Mouse (Mus musculus): ENCODE results near the gene Pik3cb. TPM values are rescaled to one million over a fixed set of nuclear protein-coding genes. Genes with fewer than 3 reads are reported as not detected.
A peak's percentile ranks its signal among the peaks of the same experiment; 100 is the strongest.

Pik3cb gene
- polyA plus RNA-seq (2012; rRNA removed): 6.4 and 11.1 TPM in 2 replicates

DNA sequence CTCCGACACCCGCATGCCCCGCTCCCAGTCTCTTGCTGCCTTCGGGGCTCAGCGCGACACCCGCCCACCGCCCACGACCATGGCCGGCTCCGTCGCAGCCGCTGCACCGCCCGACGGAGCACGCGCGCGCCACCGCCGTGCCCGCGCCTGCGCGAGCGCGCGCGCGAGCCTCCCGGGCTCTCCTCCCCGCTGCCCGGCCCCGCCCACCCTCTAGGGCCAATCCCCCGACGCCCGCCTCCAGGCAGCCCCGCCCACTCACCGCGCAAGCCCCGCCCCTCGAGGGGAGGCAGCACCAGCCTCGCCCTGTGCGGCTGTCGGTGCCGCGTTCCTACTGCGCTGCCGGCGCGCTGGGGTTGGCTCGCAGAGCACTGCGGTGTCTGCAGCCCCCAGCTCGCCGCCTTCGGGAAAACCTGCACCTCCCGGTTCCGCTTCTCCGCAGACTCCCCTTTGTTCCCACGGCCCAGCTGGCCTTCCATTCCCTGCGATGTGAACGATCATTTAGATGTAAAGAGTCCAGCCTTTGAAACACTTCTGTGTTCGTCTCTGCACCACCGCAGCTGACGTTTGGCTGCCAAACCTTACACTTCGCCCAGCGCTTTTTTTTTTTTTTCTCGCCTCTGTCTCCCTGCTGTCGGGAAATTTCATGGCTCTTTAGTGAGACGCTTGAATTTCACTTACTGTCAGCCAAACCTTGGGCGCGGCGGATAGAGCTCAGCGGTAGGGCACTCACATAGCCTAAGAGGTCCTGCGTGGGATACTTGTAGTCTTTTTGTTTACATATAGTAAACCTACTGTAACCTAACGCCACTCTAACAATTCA lies at the start of gene Pik3cb:
Pik3cb (minus strand) TSS at position 559 of the 820 bp plus-strand sequence.
- DNase-seq: peak; percentile 97
- WGBS: under 1% methylated on average over 71 of the region's 77 CpGs
- Histone ChIP-seq H3K4me1 (ENCODE audit: control insufficient read depth, insufficient read depth, low read length) (peaks cover 7% of the 10 kb centered on the region), H3K4me3 (replicated peaks; ENCODE audit: extremely low read depth, low read depth, low read length) (peak within 1 kb of the TSS; percentile 97)
- TF ChIP-seq POLR2A (IDR thresholded peaks at IDR 0.05; ENCODE audit: borderline replicate concordance, extremely low read depth, low read depth, low read length): no peak; the same call in 1 of the 2 replicates
- TF ChIP-seq CTCF (IDR thresholded peaks at IDR 0.05; ENCODE audit: insufficient read depth, low read length): no peak

DNA sequence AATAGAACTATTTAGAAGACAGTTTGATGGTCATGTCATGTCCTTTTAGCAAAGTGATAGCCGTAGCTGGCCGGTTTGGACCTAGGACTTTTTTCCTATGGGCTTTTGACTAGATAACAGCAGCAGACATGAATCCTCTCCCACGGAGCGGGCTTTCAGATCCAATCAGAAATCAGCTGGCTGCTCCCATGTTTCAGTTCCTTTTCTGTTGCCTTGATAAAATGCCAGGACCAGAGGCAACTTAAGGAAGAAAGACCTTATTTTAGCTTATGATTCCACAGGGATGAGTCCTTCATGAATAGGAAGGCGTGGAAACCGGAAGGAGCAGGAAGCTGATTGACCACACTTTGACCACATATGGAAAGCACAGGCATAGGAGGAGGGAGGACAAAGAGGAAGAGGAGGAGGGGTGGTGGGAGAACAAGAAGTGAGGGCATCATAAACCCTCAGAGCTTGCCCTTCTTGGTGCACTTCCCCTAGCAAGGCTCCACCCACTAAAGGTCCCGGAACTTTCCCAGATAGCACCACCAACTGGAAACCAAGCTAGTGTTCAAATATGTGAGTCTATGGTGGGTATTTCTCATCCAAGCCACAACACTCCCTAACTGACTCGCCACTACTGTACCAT lies 42.7 kb upstream of the Pik3cb start:
- TF ChIP-seq CTCF (IDR thresholded peaks at IDR 0.05; ENCODE audit: insufficient read depth, low read length) (no peak), POLR2A (IDR thresholded peaks at IDR 0.05; ENCODE audit: borderline replicate concordance, extremely low read depth, low read depth, low read length) (no peak)
- no peaks in the 10 kb centered on the region for H3K4me1 ChIP-seq (ENCODE audit: control insufficient read depth, insufficient read depth, low read length)
- no peak for DNase-seq
- 66% methylated on average over 8 of the region's 8 CpGs for WGBS
- no peak overlapping the region for H3K4me3 ChIP-seq (replicated peaks; ENCODE audit: extremely low read depth, low read depth, low read length)

DNA sequence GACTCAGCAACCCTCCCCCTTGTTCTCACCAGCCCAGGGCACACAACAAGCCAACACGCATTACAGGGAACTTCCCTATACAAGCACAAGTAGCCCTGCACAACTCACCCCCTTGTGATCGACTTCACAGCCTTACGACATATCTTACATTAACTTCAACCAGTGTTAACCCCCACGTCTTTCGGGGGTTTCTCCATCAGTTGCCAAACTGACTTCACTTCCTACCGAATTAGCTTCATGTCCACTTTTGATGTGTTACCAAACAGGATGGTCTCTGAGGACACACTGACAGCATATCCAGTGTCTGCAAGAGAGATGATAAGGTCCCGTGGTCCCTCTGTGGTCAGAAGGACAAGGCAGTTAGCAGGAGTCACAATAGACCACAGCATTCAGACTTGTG lies 41.7 kb upstream of the Pik3cb start:
- no peak for DNase-seq
- 76% methylated on average over 7 of the region's 7 CpGs for WGBS
- no peak overlapping the region for H3K4me3 ChIP-seq (replicated peaks; ENCODE audit: extremely low read depth, low read depth, low read length)
- H3K4me1 ChIP-seq (ENCODE audit: control insufficient read depth, insufficient read depth, low read length): no peaks in the 10 kb centered on the region
- TF ChIP-seq CTCF (IDR thresholded peaks at IDR 0.05; ENCODE audit: insufficient read depth, low read length) (no peak), POLR2A (IDR thresholded peaks at IDR 0.05; ENCODE audit: borderline replicate concordance, extremely low read depth, low read depth, low read length) (no peak)

DNA sequence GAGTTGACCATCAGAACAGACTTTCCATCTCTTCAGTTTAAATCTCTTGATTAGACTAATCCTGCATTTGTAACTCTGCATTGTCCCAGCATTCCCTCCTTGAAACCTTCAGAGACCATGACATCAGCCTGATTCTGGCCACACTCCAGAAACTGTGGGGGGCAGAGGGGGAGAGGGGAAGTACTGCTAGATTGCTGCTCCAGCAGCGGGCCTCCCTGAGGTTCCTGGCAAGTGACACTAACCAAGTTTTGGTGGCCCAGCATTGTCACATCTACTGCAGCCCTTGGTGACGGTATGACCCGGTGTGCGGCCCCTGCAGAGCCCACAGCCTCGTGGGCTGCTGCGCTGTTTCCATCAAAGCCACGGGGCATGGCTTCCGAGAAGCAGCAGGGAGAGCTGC lies 39.9 kb upstream of the Pik3cb start:
- 47% methylated on average over 8 of the region's 8 CpGs for WGBS
- H3K4me3 ChIP-seq (replicated peaks; ENCODE audit: extremely low read depth, low read depth, low read length): no peak overlapping the region
- no peaks in the 10 kb centered on the region for H3K4me1 ChIP-seq (ENCODE audit: control insufficient read depth, insufficient read depth, low read length)
- DNase-seq: no peak
- TF ChIP-seq CTCF (IDR thresholded peaks at IDR 0.05; ENCODE audit: insufficient read depth, low read length): no peak
- TF ChIP-seq POLR2A (IDR thresholded peaks at IDR 0.05; ENCODE audit: borderline replicate concordance, extremely low read depth, low read depth, low read length): no peak

DNA sequence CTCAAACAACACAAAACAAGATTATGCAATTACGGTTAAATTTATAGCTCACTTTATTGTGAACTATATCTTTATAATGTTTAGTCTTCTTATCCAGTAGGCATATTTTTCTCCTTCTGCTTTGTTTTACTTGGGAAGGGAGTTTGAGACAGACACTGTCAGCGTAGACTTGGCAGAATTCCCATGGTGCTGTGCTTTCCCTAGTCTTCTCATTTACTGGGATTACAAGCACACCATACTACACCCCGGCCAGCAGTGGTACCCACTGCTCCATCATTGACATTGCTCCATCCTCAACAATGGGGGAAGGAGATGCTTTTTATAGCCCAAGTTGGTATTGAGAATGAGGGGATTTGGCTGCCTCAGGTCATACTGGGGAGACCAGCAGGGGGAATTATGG lies 38.3 kb upstream of the Pik3cb start:
- TF ChIP-seq CTCF (IDR thresholded peaks at IDR 0.05; ENCODE audit: insufficient read depth, low read length) (no peak), POLR2A (IDR thresholded peaks at IDR 0.05; ENCODE audit: borderline replicate concordance, extremely low read depth, low read depth, low read length) (no peak)
- no peak overlapping the region for H3K4me3 ChIP-seq (replicated peaks; ENCODE audit: extremely low read depth, low read depth, low read length)
- H3K4me1 ChIP-seq (ENCODE audit: control insufficient read depth, insufficient read depth, low read length): no peaks in the 10 kb centered on the region
- 80% methylated on average over 3 of the region's 3 CpGs for WGBS
- no peak for DNase-seq

DNA sequence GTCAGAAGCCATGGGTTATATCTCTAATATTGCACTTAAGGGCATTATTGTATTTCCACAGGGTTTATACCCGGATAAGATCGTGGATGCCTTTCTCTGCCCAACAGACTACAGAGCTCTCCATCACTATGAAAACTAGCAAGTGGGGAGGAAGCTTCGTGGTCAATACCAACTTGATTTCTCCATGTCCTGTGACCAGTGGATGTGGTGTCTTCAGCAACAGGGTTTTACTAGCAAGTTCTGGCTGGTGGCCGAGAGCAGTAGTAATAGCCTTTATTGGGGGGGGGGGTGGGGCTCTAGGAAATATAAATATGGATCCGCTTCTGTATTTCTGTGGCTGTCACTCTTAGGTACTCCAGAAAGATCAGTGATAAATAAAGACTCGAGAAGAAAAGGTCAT lies 35.4 kb upstream of the Pik3cb start:
- Histone ChIP-seq H3K4me1 (ENCODE audit: control insufficient read depth, insufficient read depth, low read length) (no peaks in the 10 kb centered on the region), H3K4me3 (replicated peaks; ENCODE audit: extremely low read depth, low read depth, low read length) (no peak overlapping the region)
- WGBS: 78% methylated on average over 6 of the region's 6 CpGs
- no peak for TF ChIP-seq CTCF (IDR thresholded peaks at IDR 0.05; ENCODE audit: insufficient read depth, low read length)
- no peak for TF ChIP-seq POLR2A (IDR thresholded peaks at IDR 0.05; ENCODE audit: borderline replicate concordance, extremely low read depth, low read depth, low read length)
- DNase-seq: no peak

DNA sequence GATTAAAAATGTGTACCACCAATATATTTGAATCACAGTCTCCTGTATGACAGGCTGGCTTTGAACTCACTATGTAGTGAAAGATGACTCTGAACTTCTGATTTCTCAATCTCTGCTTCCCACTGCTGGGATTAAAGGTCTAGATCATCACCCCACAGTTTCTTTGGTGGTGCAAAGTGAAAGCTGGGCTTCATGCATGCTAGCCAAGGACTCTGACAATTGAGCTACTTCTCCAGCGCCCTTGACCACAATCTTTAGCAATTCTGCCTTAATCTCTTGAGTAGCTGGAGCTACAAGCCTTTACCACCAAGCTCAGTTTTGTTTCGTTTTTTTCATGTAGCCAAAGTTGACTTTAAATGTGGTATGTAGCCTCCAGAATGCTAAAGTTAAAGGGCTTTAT lies 32.4 kb upstream of the Pik3cb start:
- DNase-seq: no peak
- H3K4me1 ChIP-seq (ENCODE audit: control insufficient read depth, insufficient read depth, low read length): no peaks in the 10 kb centered on the region
- TF ChIP-seq CTCF (IDR thresholded peaks at IDR 0.05; ENCODE audit: insufficient read depth, low read length): no peak
- no peak for TF ChIP-seq POLR2A (IDR thresholded peaks at IDR 0.05; ENCODE audit: borderline replicate concordance, extremely low read depth, low read depth, low read length)
- WGBS: 63% methylated on average over 2 of the region's 2 CpGs
- no peak overlapping the region for H3K4me3 ChIP-seq (replicated peaks; ENCODE audit: extremely low read depth, low read depth, low read length)

DNA sequence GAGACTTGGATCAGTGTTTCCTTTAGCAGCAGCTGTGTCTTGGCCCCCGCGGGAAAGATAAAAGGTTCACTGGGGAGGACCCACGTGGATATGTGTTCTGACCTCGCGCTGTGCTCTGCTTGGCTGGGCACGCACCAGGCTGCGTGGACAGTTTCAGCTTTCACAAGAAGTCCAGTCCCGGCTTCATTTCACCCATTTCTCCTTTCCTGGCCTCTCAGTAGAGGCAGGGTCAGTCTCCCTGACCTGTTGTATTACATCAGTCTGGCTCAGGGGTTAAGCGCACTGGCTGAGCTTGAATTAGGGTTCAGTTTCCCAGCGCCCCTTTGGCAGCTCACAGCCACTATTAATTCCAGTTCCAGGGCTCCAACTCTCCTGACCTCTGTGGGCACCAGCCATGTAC lies 30.8 kb upstream of the Pik3cb start:
- no peaks in the 10 kb centered on the region for H3K4me1 ChIP-seq (ENCODE audit: control insufficient read depth, insufficient read depth, low read length)
- no peak overlapping the region for H3K4me3 ChIP-seq (replicated peaks; ENCODE audit: extremely low read depth, low read depth, low read length)
- TF ChIP-seq CTCF (IDR thresholded peaks at IDR 0.05; ENCODE audit: insufficient read depth, low read length) (no peak), POLR2A (IDR thresholded peaks at IDR 0.05; ENCODE audit: borderline replicate concordance, extremely low read depth, low read depth, low read length) (no peak)
- WGBS: 69% methylated on average over 10 of the region's 10 CpGs
- DNase-seq: no peak

DNA sequence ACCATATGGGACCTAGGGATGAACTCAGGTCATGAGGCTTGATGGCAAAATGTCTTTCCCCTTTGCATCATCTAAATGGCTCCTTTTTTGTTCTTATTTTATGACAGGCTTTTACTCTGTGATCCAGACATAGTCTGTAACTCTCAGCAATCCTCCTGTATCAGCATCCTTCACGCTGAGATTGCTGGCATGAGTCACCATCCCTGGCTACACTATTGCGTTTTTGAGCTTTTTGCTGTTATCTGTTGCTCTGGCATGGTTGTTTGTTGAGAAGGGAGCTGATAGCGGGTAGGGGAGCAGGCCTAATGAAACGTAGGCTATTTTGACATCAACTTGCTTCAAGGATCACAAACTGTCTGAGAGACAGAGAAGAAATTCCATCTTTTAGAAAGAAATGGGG lies 28.6 kb upstream of the Pik3cb start:
- TF ChIP-seq POLR2A (IDR thresholded peaks at IDR 0.05; ENCODE audit: borderline replicate concordance, extremely low read depth, low read depth, low read length): no peak
- no peak for TF ChIP-seq CTCF (IDR thresholded peaks at IDR 0.05; ENCODE audit: insufficient read depth, low read length)
- DNase-seq: no peak
- WGBS: 60% methylated on average over 4 of the region's 4 CpGs
- Histone ChIP-seq H3K4me3 (replicated peaks; ENCODE audit: extremely low read depth, low read depth, low read length) (no peak overlapping the region), H3K4me1 (ENCODE audit: control insufficient read depth, insufficient read depth, low read length) (peaks cover 3% of the 10 kb centered on the region; the same call in 1 of the 2 replicates)

DNA sequence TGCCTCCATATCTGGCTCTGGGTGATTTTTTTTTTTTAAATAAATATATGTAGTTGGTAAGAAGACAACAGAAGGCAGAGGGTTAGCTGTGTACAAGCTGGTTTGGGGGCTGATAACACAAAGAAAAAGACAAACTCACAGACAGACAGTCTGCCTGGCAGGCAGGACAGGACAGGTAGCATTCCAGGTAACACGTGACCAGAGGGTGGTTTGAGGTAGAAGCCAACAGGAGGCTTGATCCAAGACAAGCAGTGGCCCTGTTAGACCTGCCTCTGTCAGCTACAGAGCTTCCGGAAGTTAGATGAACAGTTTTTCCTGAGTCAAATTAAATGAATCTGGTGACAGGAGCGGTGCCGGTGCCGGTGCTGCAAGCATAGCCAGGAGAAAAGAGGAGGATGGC lies 26.5 kb upstream of the Pik3cb start:
- DNase-seq: no peak
- WGBS: 76% methylated on average over 5 of the region's 5 CpGs
- TF ChIP-seq CTCF (IDR thresholded peaks at IDR 0.05; ENCODE audit: insufficient read depth, low read length) (no peak), POLR2A (IDR thresholded peaks at IDR 0.05; ENCODE audit: borderline replicate concordance, extremely low read depth, low read depth, low read length) (no peak)
- H3K4me3 ChIP-seq (replicated peaks; ENCODE audit: extremely low read depth, low read depth, low read length): no peak overlapping the region
- H3K4me1 ChIP-seq (ENCODE audit: control insufficient read depth, insufficient read depth, low read length): peaks cover 3% of the 10 kb centered on the region; the same call in 1 of the 2 replicates
